In genomic region chr8:75016422-75016821, GRCm38 (mm10) we compare ENCODE assay signal across 15 mouse cellular contexts.
"Had no signal": no experiment of that assay in that cellular context is flagged by ENCODE, and none has a peak within 500 bp of the region (broad histone marks: within the 10 kb centered on the region; RNA-seq: fewer than 3 reads in every experiment).

No protein-coding gene starts in this region.

- H3K27me3 ChIP-seq: limb, embryonic 15.5 days; megakaryocyte, embryonic 14.5 days; midbrain, embryonic 13.5 days; neural tube, embryonic 15.5 days had no signal

- H3K27ac ChIP-seq: limb, embryonic 15.5 days; midbrain, embryonic 13.5 days; neural tube, embryonic 15.5 days had no signal

- H3K9me3 ChIP-seq: limb, embryonic 15.5 days; megakaryocyte, embryonic 14.5 days; midbrain, embryonic 13.5 days; neural tube, embryonic 15.5 days had no signal

- H3K4me1 ChIP-seq: limb, embryonic 15.5 days; midbrain, embryonic 13.5 days; neural tube, embryonic 15.5 days had no signal

- H3K9ac ChIP-seq: limb, embryonic 15.5 days; midbrain, embryonic 13.5 days; neural tube, embryonic 15.5 days had no signal

- DNase-seq: kidney, adult 8-10 months; kidney, postnatal 36 days; layer of hippocampus, adult 9-11 months; layer of hippocampus, postnatal 36 days; lung, adult 2 months; lung, postnatal 36 days; spleen, adult 18-20 months; thymus, adult 18-20 months; thymus, postnatal 25 days had no signal

- H3K4me3 ChIP-seq: limb, embryonic 15.5 days; megakaryocyte, embryonic 14.5 days; midbrain, embryonic 13.5 days; myocyte; neural tube, embryonic 15.5 days had no signal

- H3K4me2 ChIP-seq: limb, embryonic 15.5 days; midbrain, embryonic 13.5 days; neural tube, embryonic 15.5 days had no signal

- ATAC-seq: lung, postnatal 0 days; midbrain, embryonic 13.5 days had no signal
